Mouse (Mus musculus): ENCODE results near the gene Olfr70. TPM values are rescaled to one million over a fixed set of nuclear protein-coding genes. Genes with fewer than 3 reads are reported as not detected.

Olfr70 gene
- polyA plus RNA-seq, 1 experiment from 2014 or later: not detected

DNA sequence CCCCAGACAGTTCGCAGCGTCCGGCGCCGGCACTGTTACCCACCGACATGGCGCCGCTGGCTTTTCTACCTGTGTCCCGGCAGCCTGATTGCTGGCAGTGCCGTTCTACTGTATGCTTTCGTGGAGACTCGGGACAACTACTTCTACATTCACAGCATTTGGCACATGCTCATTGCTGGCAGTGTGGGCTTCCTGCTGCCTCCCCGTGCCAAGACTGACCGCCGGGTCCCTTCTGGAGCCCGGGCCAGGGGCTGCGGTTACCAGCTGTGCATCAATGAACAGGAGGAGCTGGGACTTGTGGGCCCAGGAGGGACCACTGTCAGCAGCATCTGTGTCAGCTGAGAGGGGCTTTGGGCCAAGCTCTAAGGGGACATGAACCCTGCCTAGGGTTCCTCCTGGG is 10.6 kb downstream of the Olfr70 start:
- Histone ChIP-seq H3K9me3 (replicated peaks; ENCODE audit: low read length) (no peaks in the 10 kb centered on the region), H3K36me3 (ENCODE audit: insufficient read depth, low read length) (no peaks in the 10 kb centered on the region), H3K27me3 (ENCODE audit: insufficient read depth, low read length) (no peaks in the 10 kb centered on the region), H3K9ac (ENCODE audit: low read depth, low read length) (no peak overlapping the region), H3K4me1 (replicated peaks; ENCODE audit: insufficient read depth, low read length) (no peaks in the 10 kb centered on the region), H3K4me3 (replicated peaks; ENCODE audit: low read depth, low read length) (no peak overlapping the region), H3K4me2 (ENCODE audit: low read length) (no peak overlapping the region), H3K27ac (no peak overlapping the region)
- no peak for DNase-seq (ENCODE audit: low spot score)
- no peak for TF ChIP-seq CTCF (IDR thresholded peaks at IDR 0.05; ENCODE audit: low read depth)
- WGBS: 95% methylated on average over 17 of the region's 17 CpGs
- no peak for ATAC-seq (replicated peaks; ENCODE audit: low FRiP score, low read depth)

GRCm38 (mm10) chr4:43679416-43680043 is 21.1 kb downstream of the Olfr70 start:
- ATAC-seq (replicated peaks; ENCODE audit: low FRiP score, low read depth) (no peak), DNase-seq (ENCODE audit: low spot score) (peak; percentile 29)
- H3K27me3 ChIP-seq (ENCODE audit: insufficient read depth, low read length): no peaks in the 10 kb centered on the region
- no peak for TF ChIP-seq CTCF (IDR thresholded peaks at IDR 0.05; ENCODE audit: low read depth)
- no peaks in the 10 kb centered on the region for H3K9me3 ChIP-seq (replicated peaks; ENCODE audit: low read length)
- no peak overlapping the region for H3K9ac ChIP-seq (ENCODE audit: low read depth, low read length)
- H3K36me3 ChIP-seq (ENCODE audit: insufficient read depth, low read length): 0 out of 2 replicates have a peak, but pooled peaks cover 7% of the 10 kb centered on the region
- H3K27ac ChIP-seq: no peak overlapping the region
- 83% methylated on average over 7 of the region's 7 CpGs for WGBS
- no peaks in the 10 kb centered on the region for H3K4me1 ChIP-seq (replicated peaks; ENCODE audit: insufficient read depth, low read length)
- no peak overlapping the region for H3K4me2 ChIP-seq (ENCODE audit: low read length)
- no peak overlapping the region for H3K4me3 ChIP-seq (replicated peaks; ENCODE audit: low read depth, low read length)

DNA sequence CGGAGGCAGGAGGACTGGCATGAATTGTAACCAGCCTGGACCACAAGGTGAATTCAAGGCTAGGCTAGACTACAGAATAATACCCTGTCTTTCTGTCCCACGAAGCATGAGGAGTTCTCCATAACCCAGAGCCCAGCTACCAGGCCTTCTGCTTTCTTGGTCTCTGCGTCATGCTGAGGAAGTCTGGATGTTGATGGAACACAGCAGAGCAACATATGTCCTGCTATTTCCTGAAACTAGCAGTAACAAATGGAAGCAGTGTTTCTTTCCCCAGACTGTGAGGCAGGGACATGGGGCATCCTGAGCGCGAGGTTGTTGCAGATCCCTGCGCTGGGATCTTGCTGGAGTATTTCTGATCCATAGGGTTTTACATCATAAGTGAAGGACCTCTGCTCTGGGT is 22.1 kb downstream of the Olfr70 start:
- no peak for TF ChIP-seq CTCF (IDR thresholded peaks at IDR 0.05; ENCODE audit: low read depth)
- Histone ChIP-seq H3K27me3 (ENCODE audit: insufficient read depth, low read length) (no peaks in the 10 kb centered on the region), H3K4me3 (replicated peaks; ENCODE audit: low read depth, low read length) (no peak overlapping the region), H3K9ac (ENCODE audit: low read depth, low read length) (no peak overlapping the region), H3K4me1 (replicated peaks; ENCODE audit: insufficient read depth, low read length) (no peaks in the 10 kb centered on the region), H3K36me3 (ENCODE audit: insufficient read depth, low read length) (0 out of 2 replicates have a peak, but pooled peaks cover 9% of the 10 kb centered on the region), H3K4me2 (ENCODE audit: low read length) (no peak overlapping the region), H3K27ac (no peak overlapping the region), H3K9me3 (replicated peaks; ENCODE audit: low read length) (no peaks in the 10 kb centered on the region)
- ATAC-seq (replicated peaks; ENCODE audit: low FRiP score, low read depth) (no peak), DNase-seq (ENCODE audit: low spot score) (no peak)
- WGBS: 90% methylated on average over 6 of the region's 6 CpGs

- 71% methylated on average over 4 of the region's 4 CpGs for WGBS
- H3K36me3 ChIP-seq (ENCODE audit: insufficient read depth, low read length): 0 out of 2 replicates have a peak, but pooled peaks cover 5% of the 10 kb centered on the region
- DNase-seq (ENCODE audit: low spot score) (no peak), ATAC-seq (replicated peaks; ENCODE audit: low FRiP score, low read depth) (no peak)
- H3K9ac ChIP-seq (ENCODE audit: low read depth, low read length): no peak overlapping the region
- H3K4me1 ChIP-seq (replicated peaks; ENCODE audit: insufficient read depth, low read length): no peaks in the 10 kb centered on the region
- H3K4me2 ChIP-seq (ENCODE audit: low read length): no peak overlapping the region
- H3K4me3 ChIP-seq (replicated peaks; ENCODE audit: low read depth, low read length): no peak overlapping the region
- H3K9me3 ChIP-seq (replicated peaks; ENCODE audit: low read length): no peaks in the 10 kb centered on the region
- no peak overlapping the region for H3K27ac ChIP-seq
- no peaks in the 10 kb centered on the region for H3K27me3 ChIP-seq (ENCODE audit: insufficient read depth, low read length)
- TF ChIP-seq CTCF (IDR thresholded peaks at IDR 0.05; ENCODE audit: low read depth): no peak
Observed at GRCm38 (mm10) chr4:43675608-43676007, 25.0 kb downstream of the Olfr70 start.

- DNase-seq (ENCODE audit: low spot score): no peak
- H3K4me1 ChIP-seq (replicated peaks; ENCODE audit: insufficient read depth, low read length): 0 out of 2 replicates have a peak, but pooled peaks cover 2% of the 10 kb centered on the region
- H3K9ac ChIP-seq (ENCODE audit: low read depth, low read length): no peak overlapping the region
- no peak overlapping the region for H3K27ac ChIP-seq
- 0 out of 2 replicates have a peak, but pooled peaks cover 5% of the 10 kb centered on the region for H3K36me3 ChIP-seq (ENCODE audit: insufficient read depth, low read length)
- H3K27me3 ChIP-seq (ENCODE audit: insufficient read depth, low read length): no peaks in the 10 kb centered on the region
- no peak for TF ChIP-seq CTCF (IDR thresholded peaks at IDR 0.05; ENCODE audit: low read depth)
- WGBS: 67% methylated on average over 5 of the region's 5 CpGs
- ATAC-seq (replicated peaks; ENCODE audit: low FRiP score, low read depth): no peak
- H3K4me2 ChIP-seq (ENCODE audit: low read length): no peak overlapping the region
- no peak overlapping the region for H3K4me3 ChIP-seq (replicated peaks; ENCODE audit: low read depth, low read length)
- no peaks in the 10 kb centered on the region for H3K9me3 ChIP-seq (replicated peaks; ENCODE audit: low read length)
Observed at GRCm38 (mm10) chr4:43674974-43675373, 25.6 kb downstream of the Olfr70 start.

DNA sequence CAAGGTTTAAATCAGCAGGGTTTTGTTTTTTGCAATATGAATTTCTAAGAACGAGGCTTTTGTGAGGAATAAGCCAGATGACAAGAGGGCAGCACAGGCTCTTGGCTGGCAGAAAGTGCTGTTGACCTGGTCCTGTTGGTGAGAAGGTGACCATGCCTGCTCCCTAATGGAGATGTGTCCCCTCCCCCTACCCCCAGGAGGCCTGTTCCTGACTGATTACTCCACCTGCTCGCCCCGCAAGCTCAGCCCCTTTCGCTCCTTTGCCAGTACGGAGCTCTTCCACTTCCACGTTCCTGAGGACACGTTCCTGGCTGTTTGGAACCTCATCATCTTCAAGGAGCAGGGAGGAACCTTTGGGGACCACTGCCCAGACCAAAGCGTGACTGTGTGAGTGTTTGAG is 26.9 kb downstream of the Olfr70 start:
- 79% methylated on average over 8 of the region's 8 CpGs for WGBS
- H3K9me3 ChIP-seq (replicated peaks; ENCODE audit: low read length): no peaks in the 10 kb centered on the region
- TF ChIP-seq CTCF (IDR thresholded peaks at IDR 0.05; ENCODE audit: low read depth): no peak
- no peak overlapping the region for H3K4me3 ChIP-seq (replicated peaks; ENCODE audit: low read depth, low read length)
- H3K9ac ChIP-seq (ENCODE audit: low read depth, low read length): no peak overlapping the region
- no peaks in the 10 kb centered on the region for H3K27me3 ChIP-seq (ENCODE audit: insufficient read depth, low read length)
- no peak overlapping the region for H3K27ac ChIP-seq
- H3K4me1 ChIP-seq (replicated peaks; ENCODE audit: insufficient read depth, low read length): 0 out of 2 replicates have a peak, but pooled peaks cover 7% of the 10 kb centered on the region
- H3K36me3 ChIP-seq (ENCODE audit: insufficient read depth, low read length): 0 out of 2 replicates have a peak, but pooled peaks cover 5% of the 10 kb centered on the region
- H3K4me2 ChIP-seq (ENCODE audit: low read length): no peak overlapping the region
- ATAC-seq (replicated peaks; ENCODE audit: low FRiP score, low read depth) (no peak), DNase-seq (ENCODE audit: low spot score) (no peak)

Measured in kidney, postnatal 0 days (tissue).